Mouse (Mus musculus): ENCODE data around the gene Lgals7.
A peak's percentile ranks its signal among the peaks of the same experiment; 100 is the strongest.

The Lgals7 gene

GRCm38 (mm10) chr7:28830981-28831380 is 32.7 kb upstream of the Lgals7 start:
- DNase-seq (ENCODE audit: low read depth, low spot score), result no peak

- no peak for DNase-seq (ENCODE audit: low read depth, low spot score)
Measured at GRCm38 (mm10) chr7:28831411-28832125, 32.1 kb upstream of the Lgals7 start.

GRCm38 (mm10) chr7:28832137-28832536 is 31.5 kb upstream of the Lgals7 start:
- DNase-seq (ENCODE audit: low read depth, low spot score), result no peak

GRCm38 (mm10) chr7:28833723-28834347 is 29.8 kb upstream of the Lgals7 start, which contains the start of gene Lgals4:
Gene Lgals4 (plus strand): TSS chr7:28833854.
- no peak for DNase-seq (ENCODE audit: low read depth, low spot score)

GRCm38 (mm10) chr7:28836936-28837335 is 26.7 kb upstream of the Lgals7 start:
- DNase-seq (ENCODE audit: low read depth, low spot score), result no peak

- no peak for DNase-seq (ENCODE audit: low read depth, low spot score)
Measured at GRCm38 (mm10) chr7:28838331-28838730, 25.3 kb upstream of the Lgals7 start.

GRCm38 (mm10) chr7:28847273-28847672 is 16.4 kb upstream of the Lgals7 start:
- DNase-seq (ENCODE audit: low read depth, low spot score), result no peak

GRCm38 (mm10) chr7:28849700-28850236 is 13.9 kb upstream of the Lgals7 start:
- peak; percentile 70 for DNase-seq (ENCODE audit: low read depth, low spot score)

- DNase-seq (ENCODE audit: low read depth, low spot score), result no peak
Measured at GRCm38 (mm10) chr7:28850642-28851041, 13.0 kb upstream of the Lgals7 start.

- DNase-seq (ENCODE audit: low read depth, low spot score), result no peak
Measured at GRCm38 (mm10) chr7:28859953-28860352, 3.7 kb upstream of the Lgals7 start.

GRCm38 (mm10) chr7:28860898-28861297 is 2.8 kb upstream of the Lgals7 start:
- no peak for DNase-seq (ENCODE audit: low read depth, low spot score)

GRCm38 (mm10) chr7:28862817-28863499 is 695 bp upstream of the Lgals7 start:
- no peak for DNase-seq (ENCODE audit: low read depth, low spot score)

- DNase-seq (ENCODE audit: low read depth, low spot score), result no peak
Measured at GRCm38 (mm10) chr7:28864288-28864750, 666 bp downstream of the Lgals7 start.

- DNase-seq (ENCODE audit: low read depth, low spot score), result peak; percentile 68
Measured at GRCm38 (mm10) chr7:28865481-28866300, 2.0 kb downstream of the Lgals7 start.

- no peak for DNase-seq (ENCODE audit: low read depth, low spot score)
Measured at GRCm38 (mm10) chr7:28866769-28867507, 3.3 kb downstream of the Lgals7 start.

GRCm38 (mm10) chr7:28867508-28868340 is 4.1 kb downstream of the Lgals7 start:
- DNase-seq (ENCODE audit: low read depth, low spot score), result peak; percentile 73

GRCm38 (mm10) chr7:28870901-28871664 is 7.4 kb downstream of the Lgals7 start:
- no peak for DNase-seq (ENCODE audit: low read depth, low spot score)

- DNase-seq (ENCODE audit: low read depth, low spot score), result no peak
Measured at GRCm38 (mm10) chr7:28874565-28874964, 10.9 kb downstream of the Lgals7 start.

GRCm38 (mm10) chr7:28876099-28876498 is 12.4 kb downstream of the Lgals7 start:
- no peak for DNase-seq (ENCODE audit: low read depth, low spot score)

All from 3T3-L1 (cell line).